Mouse (Mus musculus): ENCODE results near the gene Ppp6r3. TPM values are rescaled to one million over a fixed set of nuclear protein-coding genes. Genes with fewer than 3 reads are reported as not detected.

The Ppp6r3 gene
- polyA plus RNA-seq, 1 experiment, result 97.4 TPM

DNA sequence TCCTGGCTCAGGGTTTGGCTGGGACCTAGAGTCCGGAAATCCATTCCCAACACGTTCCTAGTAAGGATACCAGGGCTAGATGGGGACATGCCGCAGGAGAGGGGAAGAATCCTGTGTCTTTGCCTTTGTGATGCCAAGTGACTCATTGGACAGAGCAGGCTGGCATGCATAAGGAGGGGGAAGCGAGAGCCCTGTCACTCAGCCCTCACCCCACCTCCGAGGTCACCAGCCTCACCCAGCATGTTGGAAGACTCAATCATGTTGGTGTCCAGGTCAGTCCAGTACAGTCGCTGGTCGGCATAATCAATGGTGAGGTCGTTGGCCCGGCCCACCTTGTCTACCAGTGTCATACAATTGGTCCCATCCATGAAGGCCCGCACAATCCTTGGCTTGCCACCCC is 38.4 kb upstream of the Ppp6r3 start:
- Histone ChIP-seq H3K27ac (ENCODE audit: control insufficient read depth, insufficient read depth, low read length) (no peak overlapping the region), H3K36me3 (ENCODE audit: control insufficient read depth, insufficient read depth, low read length) (peaks cover 23% of the 10 kb centered on the region), H3K4me3 (ENCODE audit: control insufficient read depth, insufficient read depth, low read length) (no peak overlapping the region), H3K27me3 (ENCODE audit: control insufficient read depth, insufficient read depth, low read length) (no peaks in the 10 kb centered on the region), H3K4me1 (replicated peaks; ENCODE audit: control insufficient read depth, insufficient read depth, low read length) (no peaks in the 10 kb centered on the region)
- no peak for DNase-seq
- 97% methylated on average over 10 of the region's 10 CpGs for WGBS
- TF ChIP-seq CTCF (IDR thresholded peaks at IDR 0.05; ENCODE audit: borderline replicate concordance, control insufficient read depth, extremely low read depth, insufficient read depth, low read length, poor library complexity), result no peak
- no peak for TF ChIP-seq POLR2A (IDR thresholded peaks at IDR 0.05; ENCODE audit: control insufficient read depth, extremely low read depth, insufficient read depth, low read length, poor library complexity)

DNA sequence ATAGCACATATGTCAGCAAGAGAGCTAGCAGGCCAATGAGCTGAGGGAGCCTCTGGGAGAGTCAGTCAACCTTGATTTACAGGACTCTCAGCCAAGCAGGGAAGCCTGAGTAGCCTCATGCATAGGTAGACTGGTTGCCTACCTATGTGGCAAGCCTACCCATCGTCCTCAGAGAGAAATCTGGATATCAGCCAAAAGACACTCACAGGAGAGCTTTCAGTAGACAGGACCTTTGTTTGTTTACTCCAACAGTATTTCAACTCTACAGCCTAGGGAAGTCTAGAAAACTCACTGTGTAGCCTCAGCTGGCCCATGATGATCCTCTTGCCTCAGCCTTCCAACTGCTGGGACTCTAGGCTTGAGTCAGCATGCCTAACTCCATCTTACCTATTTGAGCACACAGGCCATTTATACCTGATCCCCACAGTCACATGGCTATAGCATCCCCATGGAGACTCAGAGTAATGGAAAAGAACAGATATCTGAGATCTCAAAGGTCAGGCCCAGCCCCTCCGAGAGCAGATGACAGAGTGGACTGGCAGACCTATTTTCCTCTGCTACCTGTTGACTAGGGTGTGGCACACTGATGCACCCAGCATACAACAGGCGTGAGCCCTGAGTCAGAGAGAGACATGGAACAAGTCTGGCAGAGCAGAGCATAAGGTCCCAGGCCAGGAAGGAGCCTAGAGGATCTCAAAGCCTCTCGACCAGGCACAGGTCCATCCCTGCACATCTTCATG is 37.2 kb upstream of the Ppp6r3 start:
- Histone ChIP-seq H3K4me1 (replicated peaks; ENCODE audit: control insufficient read depth, insufficient read depth, low read length) (no peaks in the 10 kb centered on the region), H3K36me3 (ENCODE audit: control insufficient read depth, insufficient read depth, low read length) (peaks cover 19% of the 10 kb centered on the region), H3K27me3 (ENCODE audit: control insufficient read depth, insufficient read depth, low read length) (no peaks in the 10 kb centered on the region), H3K4me3 (ENCODE audit: control insufficient read depth, insufficient read depth, low read length) (no peak overlapping the region), H3K27ac (ENCODE audit: control insufficient read depth, insufficient read depth, low read length) (no peak overlapping the region)
- no peak for TF ChIP-seq CTCF (IDR thresholded peaks at IDR 0.05; ENCODE audit: borderline replicate concordance, control insufficient read depth, extremely low read depth, insufficient read depth, low read length, poor library complexity)
- TF ChIP-seq POLR2A (IDR thresholded peaks at IDR 0.05; ENCODE audit: control insufficient read depth, extremely low read depth, insufficient read depth, low read length, poor library complexity), result no peak
- 96% methylated on average over 4 of the region's 4 CpGs for WGBS
- DNase-seq, result no peak

- no peak overlapping the region for H3K4me3 ChIP-seq (ENCODE audit: control insufficient read depth, insufficient read depth, low read length)
- peaks cover 19% of the 10 kb centered on the region for H3K36me3 ChIP-seq (ENCODE audit: control insufficient read depth, insufficient read depth, low read length)
- no peak for DNase-seq
- H3K27ac ChIP-seq (ENCODE audit: control insufficient read depth, insufficient read depth, low read length), result no peak overlapping the region
- TF ChIP-seq CTCF (IDR thresholded peaks at IDR 0.05; ENCODE audit: borderline replicate concordance, control insufficient read depth, extremely low read depth, insufficient read depth, low read length, poor library complexity) (no peak), POLR2A (IDR thresholded peaks at IDR 0.05; ENCODE audit: control insufficient read depth, extremely low read depth, insufficient read depth, low read length, poor library complexity) (no peak)
- no peaks in the 10 kb centered on the region for H3K27me3 ChIP-seq (ENCODE audit: control insufficient read depth, insufficient read depth, low read length)
- no peaks in the 10 kb centered on the region for H3K4me1 ChIP-seq (replicated peaks; ENCODE audit: control insufficient read depth, insufficient read depth, low read length)
- WGBS, result 97% methylated on average over 8 of the region's 8 CpGs
Observed at GRCm38 (mm10) chr19:3611730-3612129, 36.2 kb upstream of the Ppp6r3 start.

GRCm38 (mm10) chr19:3610886-3611285 is 35.3 kb upstream of the Ppp6r3 start:
- no peak overlapping the region for H3K4me3 ChIP-seq (ENCODE audit: control insufficient read depth, insufficient read depth, low read length)
- H3K4me1 ChIP-seq (replicated peaks; ENCODE audit: control insufficient read depth, insufficient read depth, low read length), result no peaks in the 10 kb centered on the region
- 98% methylated on average over 2 of the region's 2 CpGs for WGBS
- no peaks in the 10 kb centered on the region for H3K27me3 ChIP-seq (ENCODE audit: control insufficient read depth, insufficient read depth, low read length)
- peaks cover 19% of the 10 kb centered on the region for H3K36me3 ChIP-seq (ENCODE audit: control insufficient read depth, insufficient read depth, low read length)
- TF ChIP-seq POLR2A (IDR thresholded peaks at IDR 0.05; ENCODE audit: control insufficient read depth, extremely low read depth, insufficient read depth, low read length, poor library complexity) (no peak), CTCF (IDR thresholded peaks at IDR 0.05; ENCODE audit: borderline replicate concordance, control insufficient read depth, extremely low read depth, insufficient read depth, low read length, poor library complexity) (no peak)
- DNase-seq, result no peak
- no peak overlapping the region for H3K27ac ChIP-seq (ENCODE audit: control insufficient read depth, insufficient read depth, low read length)

DNA sequence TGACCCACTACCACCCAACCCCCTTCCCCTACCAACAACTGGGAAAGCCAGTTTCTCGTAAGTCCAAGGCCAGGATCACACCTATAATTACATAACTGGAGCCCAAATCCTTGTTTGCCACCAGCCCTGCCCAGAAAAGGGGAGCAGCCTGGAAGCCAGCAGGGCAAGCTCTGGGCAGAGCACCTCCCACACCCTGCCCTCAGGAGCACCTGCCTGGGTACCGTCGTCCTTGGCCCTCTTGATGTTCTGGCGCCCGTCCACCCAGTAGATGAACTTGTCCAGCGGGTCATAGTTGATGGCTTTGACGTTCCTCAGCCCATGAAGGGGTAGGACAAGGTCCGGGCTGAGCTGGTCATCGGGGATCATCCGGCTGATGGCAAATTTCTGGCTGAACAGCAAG is 34.3 kb upstream of the Ppp6r3 start:
- H3K36me3 ChIP-seq (ENCODE audit: control insufficient read depth, insufficient read depth, low read length), result peaks cover 13% of the 10 kb centered on the region
- no peak overlapping the region for H3K4me3 ChIP-seq (ENCODE audit: control insufficient read depth, insufficient read depth, low read length)
- DNase-seq, result no peak
- no peaks in the 10 kb centered on the region for H3K27me3 ChIP-seq (ENCODE audit: control insufficient read depth, insufficient read depth, low read length)
- no peaks in the 10 kb centered on the region for H3K4me1 ChIP-seq (replicated peaks; ENCODE audit: control insufficient read depth, insufficient read depth, low read length)
- TF ChIP-seq POLR2A (IDR thresholded peaks at IDR 0.05; ENCODE audit: control insufficient read depth, extremely low read depth, insufficient read depth, low read length, poor library complexity) (no peak), CTCF (IDR thresholded peaks at IDR 0.05; ENCODE audit: borderline replicate concordance, control insufficient read depth, extremely low read depth, insufficient read depth, low read length, poor library complexity) (no peak)
- WGBS, result 97% methylated on average over 10 of the region's 10 CpGs
- H3K27ac ChIP-seq (ENCODE audit: control insufficient read depth, insufficient read depth, low read length), result no peak overlapping the region

DNA sequence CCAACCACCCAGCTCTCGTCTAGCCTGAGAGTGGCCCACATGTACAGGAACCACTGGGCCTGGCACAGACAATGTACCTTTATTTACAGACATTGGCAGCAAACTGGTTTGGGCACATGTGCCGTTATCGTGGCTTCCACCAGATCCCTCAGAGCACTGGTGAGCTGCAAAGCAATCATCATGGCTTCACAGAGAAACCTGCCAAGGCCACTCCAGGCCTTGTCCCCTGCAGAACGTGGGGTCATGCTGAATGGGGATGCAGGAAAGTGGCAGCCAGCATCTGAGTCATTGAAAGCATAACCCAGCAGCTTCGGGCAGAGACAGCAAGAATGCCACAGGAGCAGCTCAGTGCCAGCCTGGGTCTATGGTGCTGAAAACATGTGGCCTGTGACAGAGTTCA is 18.8 kb upstream of the Ppp6r3 start:
- Histone ChIP-seq H3K4me3 (ENCODE audit: control insufficient read depth, insufficient read depth, low read length) (no peak overlapping the region), H3K36me3 (ENCODE audit: control insufficient read depth, insufficient read depth, low read length) (peaks cover 8% of the 10 kb centered on the region; the same call in 1 of the 2 replicates), H3K27ac (ENCODE audit: control insufficient read depth, insufficient read depth, low read length) (no peak overlapping the region), H3K27me3 (ENCODE audit: control insufficient read depth, insufficient read depth, low read length) (no peaks in the 10 kb centered on the region), H3K4me1 (replicated peaks; ENCODE audit: control insufficient read depth, insufficient read depth, low read length) (no peaks in the 10 kb centered on the region)
- TF ChIP-seq CTCF (IDR thresholded peaks at IDR 0.05; ENCODE audit: borderline replicate concordance, control insufficient read depth, extremely low read depth, insufficient read depth, low read length, poor library complexity) (no peak), POLR2A (IDR thresholded peaks at IDR 0.05; ENCODE audit: control insufficient read depth, extremely low read depth, insufficient read depth, low read length, poor library complexity) (no peak)
- WGBS, result 95% methylated on average over 5 of the region's 5 CpGs
- DNase-seq, result no peak

All from thymus, adult 2 months (tissue).